Mouse (Mus musculus): ENCODE data around the gene Syp. TPM values are rescaled to one million over a fixed set of nuclear protein-coding genes. Genes with fewer than 3 reads are reported as not detected.
A peak's percentile ranks its signal among the peaks of the same experiment; 100 is the strongest.

The Syp gene
- total RNA-seq (2014; fragmentation: Nextera tagmentation) (0.52 TPM in 1 of 2 replicates, not detected in the other), total RNA-seq (2017) (0.72 TPM in 1 of 2 replicates, not detected in the other)

- peak; percentile 85 for ATAC-seq (replicated peaks; ENCODE audit: low FRiP score, low TSS enrichment, poor library complexity, severe bottlenecking)
Observed at GRCm38 (mm10) chrX:7638401-7639091, at the start of gene Syp. Gene Syp (plus strand): TSS chrX:7638471.

GRCm38 (mm10) chrX:7595371-7595770, 42.9 kb upstream of the Syp start:
- ATAC-seq (replicated peaks; ENCODE audit: low FRiP score, low TSS enrichment, poor library complexity, severe bottlenecking) = no peak

GRCm38 (mm10) chrX:7604004-7604403, 34.3 kb upstream of the Syp start:
- peak; percentile 33; the same call in 1 of the 2 replicates for ATAC-seq (replicated peaks; ENCODE audit: low FRiP score, low TSS enrichment, poor library complexity, severe bottlenecking)

GRCm38 (mm10) chrX:7604879-7605574, 33.2 kb upstream of the Syp start, which contains the start of gene Ccdc22:
Gene Ccdc22 (minus strand): TSS chrX:7605517.
- ATAC-seq (replicated peaks; ENCODE audit: low FRiP score, low TSS enrichment, poor library complexity, severe bottlenecking) = peak; percentile 99

- ATAC-seq (replicated peaks; ENCODE audit: low FRiP score, low TSS enrichment, poor library complexity, severe bottlenecking) = no peak
Observed at GRCm38 (mm10) chrX:7605575-7605941, 32.7 kb upstream of the Syp start.

GRCm38 (mm10) chrX:7606783-7607182, 31.5 kb upstream of the Syp start, which contains the start of gene Cacna1f:
Gene Cacna1f (plus strand): TSS chrX:7607083.
- no peak for ATAC-seq (replicated peaks; ENCODE audit: low FRiP score, low TSS enrichment, poor library complexity, severe bottlenecking)

- no peak for ATAC-seq (replicated peaks; ENCODE audit: low FRiP score, low TSS enrichment, poor library complexity, severe bottlenecking)
Observed at GRCm38 (mm10) chrX:7610035-7610434, 28.2 kb upstream of the Syp start.

GRCm38 (mm10) chrX:7610536-7611258, 27.6 kb upstream of the Syp start:
- ATAC-seq (replicated peaks; ENCODE audit: low FRiP score, low TSS enrichment, poor library complexity, severe bottlenecking) = no peak

- no peak for ATAC-seq (replicated peaks; ENCODE audit: low FRiP score, low TSS enrichment, poor library complexity, severe bottlenecking)
Observed at GRCm38 (mm10) chrX:7617889-7618551, 20.3 kb upstream of the Syp start.

- ATAC-seq (replicated peaks; ENCODE audit: low FRiP score, low TSS enrichment, poor library complexity, severe bottlenecking) = no peak
Observed at GRCm38 (mm10) chrX:7632560-7632959, 5.7 kb upstream of the Syp start.

- ATAC-seq (replicated peaks; ENCODE audit: low FRiP score, low TSS enrichment, poor library complexity, severe bottlenecking) = no peak
Observed at GRCm38 (mm10) chrX:7635101-7635500, 3.2 kb upstream of the Syp start.

- no peak for ATAC-seq (replicated peaks; ENCODE audit: low FRiP score, low TSS enrichment, poor library complexity, severe bottlenecking)
Observed at GRCm38 (mm10) chrX:7639536-7640325, 1.5 kb downstream of the Syp start.

GRCm38 (mm10) chrX:7640785-7641184, 2.5 kb downstream of the Syp start:
- no peak for ATAC-seq (replicated peaks; ENCODE audit: low FRiP score, low TSS enrichment, poor library complexity, severe bottlenecking)

- ATAC-seq (replicated peaks; ENCODE audit: low FRiP score, low TSS enrichment, poor library complexity, severe bottlenecking) = no peak
Observed at GRCm38 (mm10) chrX:7645349-7645748, 7.1 kb downstream of the Syp start.

GRCm38 (mm10) chrX:7648671-7649304, 10.5 kb downstream of the Syp start:
- ATAC-seq (replicated peaks; ENCODE audit: low FRiP score, low TSS enrichment, poor library complexity, severe bottlenecking) = peak; percentile 96

GRCm38 (mm10) chrX:7657221-7657639, 19.0 kb downstream of the Syp start, which contains the start of gene Prickle3:
Gene Prickle3 (plus strand): TSS chrX:7657260.
- ATAC-seq (replicated peaks; ENCODE audit: low FRiP score, low TSS enrichment, poor library complexity, severe bottlenecking) = peak; percentile 98

- ATAC-seq (replicated peaks; ENCODE audit: low FRiP score, low TSS enrichment, poor library complexity, severe bottlenecking) = no peak
Observed at GRCm38 (mm10) chrX:7658031-7658784, 19.9 kb downstream of the Syp start.

Data from megakaryocyte-erythroid progenitor cell, adult 5-6 weeks (primary cell).